Mouse (Mus musculus) CH12.LX (cell line): ENCODE data around the gene Aldh6a1. TPM values are rescaled to one million over a fixed set of nuclear protein-coding genes. Genes with fewer than 3 reads are reported as not detected.
A peak's percentile ranks its signal among the peaks of the same experiment; 100 is the strongest.

Experiments
- DNase-seq: peaks from one replicate; pipeline ENCODE4 v3.0.0-alpha.2; 2013; ENCODE audit errors: extremely low read depth
- H3K27ac ChIP-seq: 2 replicates; pipeline ENCODE4 v1.5.1; 2012; ENCODE audit warnings: low read depth, mild to moderate bottlenecking, control low read depth, moderate library complexity; ENCODE audit not compliant: insufficient read depth
- H3K27me3 ChIP-seq: replicated peaks from 2 replicates; pipeline ENCODE3; 2012; ENCODE audit warnings: inconsistent platforms
- H3K36me3 ChIP-seq, 2 experiments: replicated peaks in 1 of 2; 2 replicates each; pipeline versions ENCODE3 to v1.6.1; 2012; ENCODE audit warnings: inconsistent platforms in 1 of 2, low read length in 1 of 2, mild to moderate bottlenecking in 1 of 2, mixed read lengths in 1 of 2, moderate library complexity in 1 of 2; ENCODE audit not compliant: control insufficient read depth in 1 of 2, insufficient read depth in 1 of 2
- H3K4me1 ChIP-seq, 2 experiments: 2 replicates each; pipeline ENCODE4 v1.6.1; 2012; ENCODE audit warnings: inconsistent platforms in 1 of 2, moderate library complexity in 1 of 2; ENCODE audit not compliant: insufficient read depth in 2 of 2, control insufficient read depth in 1 of 2
- H3K4me2 ChIP-seq: 2 replicates; pipeline ENCODE4 v1.6.1; 2012; ENCODE audit warnings: low read depth, mild to moderate bottlenecking, control low read depth; ENCODE audit not compliant: poor library complexity, insufficient read depth, severe bottlenecking
- H3K4me3 ChIP-seq, 3 experiments: fragments of 150-350 bp in 1 of 3; sonication (generic) in 1 of 3; replicated peaks in 1 of 3; 2 replicates each; pipeline versions ENCODE3 to v1.5.1; 2011 to 2012; ENCODE audit warnings: low read depth in 2 of 3, low read length in 2 of 3, mild to moderate bottlenecking in 2 of 3, moderate library complexity in 2 of 3, control low read depth in 1 of 3, improper control_type of control experiment in 1 of 3, inconsistent platforms in 1 of 3, mixed read lengths in 1 of 3; ENCODE audit not compliant: poor library complexity in 1 of 3
- H3K79me2 ChIP-seq: replicated peaks from 2 replicates; pipeline ENCODE4 v1.6.1; 2012; ENCODE audit warnings: mild to moderate bottlenecking, moderate library complexity; ENCODE audit not compliant: control insufficient read depth, poor library complexity, insufficient read depth, severe bottlenecking; ENCODE audit errors: extremely low read depth
- H3K9ac ChIP-seq: 2 replicates; pipeline ENCODE4 v1.6.1; 2012; ENCODE audit warnings: low read depth, mild to moderate bottlenecking, control low read depth, moderate library complexity; ENCODE audit not compliant: insufficient read depth
- H3K9me3 ChIP-seq: replicated peaks from 2 replicates; pipeline ENCODE3; 2012; ENCODE audit warnings: low read length, inconsistent platforms, mixed read lengths
- BHLHE40 ChIP-seq: IDR thresholded peaks from 2 replicates; pipeline ENCODE4 v1.6.1; 2011; ENCODE audit warnings: mild to moderate bottlenecking, low read depth, low read length, improper control_type of control experiment
- CHD1 ChIP-seq: IDR thresholded peaks from 2 replicates; pipeline ENCODE4 v1.6.1; 2012; ENCODE audit warnings: low read depth, low read length, improper control_type of control experiment, inconsistent platforms
- CHD2 ChIP-seq: IDR thresholded peaks from 2 replicates; pipeline ENCODE4 v1.6.1; 2011; ENCODE audit warnings: low read length, improper control_type of control experiment
- CTCF ChIP-seq, 2 experiments: IDR thresholded peaks in 1 of 2; conservative IDR thresholded peaks in 1 of 2; 2 replicates each; pipeline ENCODE4 v1.5.1; 2011 to 2012; ENCODE audit warnings: low read depth in 2 of 2, low read length in 2 of 2, improper control_type of control experiment in 1 of 2, inconsistent platforms in 1 of 2, mild to moderate bottlenecking in 1 of 2, moderate library complexity in 1 of 2
- E2F4 ChIP-seq: IDR thresholded peaks from 2 replicates; pipeline ENCODE4 v1.6.1; 2011; ENCODE audit warnings: low read depth, low read length, improper control_type of control experiment; ENCODE audit not compliant: insufficient replicate concordance
- ELF1 ChIP-seq: IDR thresholded peaks from 2 replicates; pipeline ENCODE4 v1.6.1; 2014; ENCODE audit warnings: low read depth, mild to moderate bottlenecking, inconsistent platforms, low read length, improper control_type of control experiment
- EP300 ChIP-seq: IDR thresholded peaks from 2 replicates; pipeline ENCODE4 v1.6.1; 2011; ENCODE audit warnings: low read length, improper control_type of control experiment
- ETS1 ChIP-seq: conservative IDR thresholded peaks from 2 replicates; pipeline ENCODE4 v1.6.1; 2012; ENCODE audit warnings: low read depth, mild to moderate bottlenecking, inconsistent platforms, low read length, improper control_type of control experiment, moderate library complexity
- GABPA ChIP-seq: IDR thresholded peaks from 2 replicates; pipeline ENCODE4 v1.6.1; 2012; ENCODE audit warnings: low read depth, low read length, improper control_type of control experiment, inconsistent platforms; ENCODE audit not compliant: insufficient replicate concordance
- HCFC1 ChIP-seq: IDR thresholded peaks from 2 replicates; pipeline ENCODE4 v1.6.1; 2012; ENCODE audit warnings: low read depth, mild to moderate bottlenecking, inconsistent platforms, low read length, improper control_type of control experiment
- IRF4 ChIP-seq: IDR thresholded peaks from 2 replicates; pipeline ENCODE4 v1.6.1; 2014; ENCODE audit warnings: low read depth, mild to moderate bottlenecking, inconsistent platforms, low read length, improper control_type of control experiment
- JUND ChIP-seq: conservative IDR thresholded peaks from 2 replicates; pipeline ENCODE4 v1.6.1; 2011; ENCODE audit warnings: low read depth, low read length, improper control_type of control experiment
- KAT2A ChIP-seq: IDR thresholded peaks from 2 replicates; pipeline ENCODE4 v1.6.1; 2012; ENCODE audit warnings: low read length, improper control_type of control experiment, inconsistent platforms; ENCODE audit not compliant: insufficient replicate concordance
- MAFK ChIP-seq: IDR thresholded peaks from 2 replicates; pipeline ENCODE4 v1.6.1; 2011; ENCODE audit warnings: low read length, improper control_type of control experiment; ENCODE audit not compliant: insufficient replicate concordance
- MAX ChIP-seq: IDR thresholded peaks from 2 replicates; pipeline ENCODE4 v1.6.1; 2011; ENCODE audit warnings: low read length, improper control_type of control experiment
- MAZ ChIP-seq: IDR thresholded peaks from 2 replicates; pipeline ENCODE4 v1.6.1; 2012; ENCODE audit warnings: low read depth, mild to moderate bottlenecking, inconsistent platforms, low read length, improper control_type of control experiment, moderate library complexity
- MEF2A ChIP-seq: IDR thresholded peaks from 2 replicates; pipeline ENCODE4 v1.6.1; 2014; ENCODE audit warnings: low read depth, mild to moderate bottlenecking, inconsistent platforms, low read length, improper control_type of control experiment, borderline replicate concordance
- MXI1 ChIP-seq: IDR thresholded peaks from 2 replicates; pipeline ENCODE4 v1.6.1; 2011; ENCODE audit warnings: mild to moderate bottlenecking, low read depth, low read length, improper control_type of control experiment
- MYC ChIP-seq: IDR thresholded peaks from 2 replicates; pipeline ENCODE4 v1.6.1; 2011; ENCODE audit warnings: low read depth, mild to moderate bottlenecking, improper control_type of control experiment, low read length
- NRF1 ChIP-seq: IDR thresholded peaks from 2 replicates; pipeline ENCODE4 v1.6.1; 2014; ENCODE audit warnings: low read depth, mild to moderate bottlenecking, inconsistent platforms, low read length, improper control_type of control experiment, moderate library complexity
- POLR2A ChIP-seq: IDR thresholded peaks from 2 replicates; pipeline ENCODE4 v1.6.1; 2011; ENCODE audit warnings: low read depth, mild to moderate bottlenecking, improper control_type of control experiment, low read length
- RCOR1 ChIP-seq: conservative IDR thresholded peaks from 2 replicates; pipeline ENCODE4 v1.6.1; 2012; ENCODE audit warnings: low read depth, mild to moderate bottlenecking, inconsistent platforms, low read length, improper control_type of control experiment
- SIN3A ChIP-seq: IDR thresholded peaks from 2 replicates; pipeline ENCODE4 v1.6.1; 2012; ENCODE audit warnings: low read length, improper control_type of control experiment, inconsistent platforms
- SMC3 ChIP-seq: IDR thresholded peaks from 2 replicates; pipeline ENCODE4 v1.6.1; 2011; ENCODE audit warnings: low read depth, low read length, improper control_type of control experiment
- TCF12 ChIP-seq: IDR thresholded peaks from 2 replicates; pipeline ENCODE4 v1.6.1; 2014; ENCODE audit warnings: low read depth, mild to moderate bottlenecking, inconsistent platforms, low read length, improper control_type of control experiment
- UBTF ChIP-seq: IDR thresholded peaks from 2 replicates; pipeline ENCODE4 v1.6.1; 2012; ENCODE audit warnings: low read depth, mild to moderate bottlenecking, inconsistent platforms, low read length, improper control_type of control experiment, moderate library complexity
- USF1 ChIP-seq: IDR thresholded peaks from 2 replicates; pipeline ENCODE4 v1.6.1; 2014; ENCODE audit warnings: low read depth, mild to moderate bottlenecking, inconsistent platforms, low read length, improper control_type of control experiment
- USF2 ChIP-seq: conservative IDR thresholded peaks from 2 replicates; pipeline ENCODE4 v1.6.1; 2011; ENCODE audit warnings: low read depth, low read length, improper control_type of control experiment
- ZC3H11A ChIP-seq: IDR thresholded peaks from 2 replicates; pipeline ENCODE4 v1.6.1; 2012; ENCODE audit warnings: low read depth, mild to moderate bottlenecking, inconsistent platforms, low read length, improper control_type of control experiment
- ZMIZ1 ChIP-seq: IDR thresholded peaks from 2 replicates; pipeline ENCODE4 v1.6.1; 2012; ENCODE audit warnings: low read depth, mild to moderate bottlenecking, inconsistent platforms, low read length, improper control_type of control experiment
- ZNF384 ChIP-seq: IDR thresholded peaks from 2 replicates; pipeline ENCODE4 v1.6.1; 2012; ENCODE audit warnings: low read depth, low read length, improper control_type of control experiment, inconsistent platforms
- dilution Hi-C: fragments of 300-500 bp; cut with MboI; formaldehyde crosslinking; loops from 2 replicates; pipeline ENCODE4 v1.14.3; 2020; ENCODE audit warnings: low sequenced_read_pairs; ENCODE audit not compliant: extremely low pct_unique_long_range_greater_than_20kb, extremely low pct_ligation_motif_present
- in situ Hi-C: fragments of 300-500 bp; cut with MboI; formaldehyde crosslinking; loops from 3 replicates; pipeline ENCODE4 v1.14.3; 2019; ENCODE audit warnings: low sequenced_read_pairs, low pct_ligation_motif_present, low pct_unique_long_range_greater_than_20kb, mixed read lengths
- polyA plus RNA-seq: library from polyadenylated mRNA; unstranded; fragments of >175 nt; gene quantifications from 2 replicates; pipeline ENCODE4 v1.2.1, GENCODE M21; 2012; ENCODE audit warnings: low read depth; ENCODE audit not compliant: insufficient read length
- total RNA-seq, 2 experiments: library from RNA; depleted of rRNA; stranded (reverse); fragments of 300-350 nt in 1 of 2; fragments of >200 nt in 1 of 2; gene quantifications; 2 replicates each; pipeline ENCODE4 v1.2.3; 2012 to 2014

Gene Aldh6a1
- total and polyA plus RNA-seq, 3 experiments: 1.6 to 4.6 (median 2.2) TPM

GRCm38 (mm10) chr12:84417605-84417922 is 33.2 kb downstream of the Aldh6a1 start:
- no peaks in the 10 kb centered on the region for H3K27me3 ChIP-seq
- H3K27ac ChIP-seq: no peak overlapping the region
- H3K4me2 ChIP-seq: peak overlapping the region; percentile 59
- H3K9ac ChIP-seq: peak overlapping the region; percentile 50
- H3K4me3 ChIP-seq: peak overlapping the region; percentile 44 to 78 (median 55)
- H3K4me1 ChIP-seq: peaks cover 0 to 21% of the 10 kb centered on the region in 2 experiments; a peak in 2 of 4 replicates
- peaks cover 0 to 2% of the 10 kb centered on the region in 2 experiments for H3K36me3 ChIP-seq
- DNase-seq: no peak
- dilution Hi-C loops: no loop called here
- no peaks in the 10 kb centered on the region for H3K79me2 ChIP-seq
- H3K9me3 ChIP-seq: no peaks in the 10 kb centered on the region
- in situ Hi-C loops: no loop called here
- TF ChIP-seq CTCF (conservative IDR thresholded peaks at IDR 0.05 in 1 of 2, IDR thresholded peaks at IDR 0.05 in 1 of 2; ENCODE audit: low read depth in 2 of 2, low read length in 2 of 2): no peak
- no peak for TF ChIP-seq HCFC1
- no peak for TF ChIP-seq ETS1
- no peak for TF ChIP-seq RCOR1
- TF ChIP-seq JUND: no peak
- no peak for TF ChIP-seq EP300
- TF ChIP-seq USF1: no peak
- TF ChIP-seq CHD2: no peak
- TF ChIP-seq MAZ: no peak
- no peak for TF ChIP-seq USF2
- no peak for TF ChIP-seq GABPA
- TF ChIP-seq BHLHE40: no peak
- no peak for TF ChIP-seq MEF2A
- no peak for TF ChIP-seq MAFK

DNA sequence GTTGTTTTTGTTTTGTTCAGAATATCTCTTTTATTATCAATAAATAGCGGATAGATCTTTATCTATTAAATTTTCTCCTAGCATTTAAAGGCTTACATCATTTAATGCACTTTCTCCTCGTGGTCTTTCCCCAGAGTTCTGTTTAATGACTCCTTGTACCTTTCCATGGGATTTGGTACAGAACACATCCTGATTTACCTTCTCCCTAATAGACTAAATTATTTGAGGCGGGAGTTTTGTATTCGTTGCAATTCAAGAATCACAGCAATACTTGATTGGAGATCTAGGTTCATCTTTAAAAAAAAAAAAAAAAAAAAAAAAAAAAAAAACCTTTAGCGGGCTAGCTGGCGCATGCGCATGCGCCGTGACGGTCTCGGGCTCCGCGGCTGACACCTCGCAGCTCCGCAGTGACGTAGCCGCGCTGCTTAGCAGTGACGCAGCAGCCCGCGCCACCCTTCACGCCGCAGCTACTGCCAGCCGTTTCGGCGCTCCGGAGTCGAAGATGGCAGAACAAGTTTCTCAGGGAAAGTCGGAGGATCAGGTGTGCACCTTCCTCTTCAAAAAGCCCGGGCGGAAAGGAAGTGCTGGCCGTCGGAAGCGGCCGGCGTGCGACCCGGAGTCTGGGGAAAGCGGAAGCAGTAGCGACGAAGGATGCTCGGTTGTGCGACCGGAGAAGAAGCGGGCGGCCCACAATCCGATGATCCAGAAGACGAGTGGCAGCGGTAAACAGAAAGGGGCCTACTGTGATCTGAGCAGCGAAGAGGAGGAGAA is 33.8 kb downstream of the Aldh6a1 start, which contains the start of gene Rnf113a2:
TSS of gene Rnf113a2 (plus strand) at position 363 of the 771 bp plus-strand sequence.
- Histone ChIP-seq H3K9me3 (no peaks in the 10 kb centered on the region), H3K9ac (peak within 1 kb of the TSS; percentile 82), H3K79me2 (no peaks in the 10 kb centered on the region), H3K4me1 (peaks cover 0 to 21% of the 10 kb centered on the region in 2 experiments; a peak in 2 of 4 replicates), H3K27ac (no peak within 1 kb of the TSS), H3K4me3 (peak within 1 kb of the TSS; percentile 44 to 78 (median 55)), H3K36me3 (peaks cover 0 to 2% of the 10 kb centered on the region in 2 experiments), H3K27me3 (no peaks in the 10 kb centered on the region), H3K4me2 (peak within 1 kb of the TSS; percentile 59)
- in situ Hi-C loops (no loop called here), dilution Hi-C loops (no loop called here)
- peak; percentile 86 for DNase-seq
- TF ChIP-seq ZC3H11A (no peak), MYC (0 out of 2 replicates have a peak, but pooled peaks have one; percentile 19), SMC3 (no peak), KAT2A (0 out of 2 replicates have a peak, but pooled peaks have one; percentile 67), ELF1 (peak; percentile 79), UBTF (no peak), MAX (peak; percentile 76; the same call in 1 of the 2 replicates), MEF2A (no peak), ZMIZ1 (no peak; the same call in 1 of the 2 replicates), NRF1 (peak; percentile 91), USF2 (no peak), TCF12 (peak; percentile 71), JUND (no peak), CHD1 (no peak), IRF4 (peak; percentile 46; the same call in 1 of the 2 replicates), E2F4 (no peak; the same call in 1 of the 2 replicates), MAFK (no peak), MXI1 (peak; percentile 63; the same call in 1 of the 2 replicates), SIN3A (no peak), GABPA (0 out of 2 replicates have a peak, but pooled peaks have one; percentile 13), BHLHE40 (0 out of 2 replicates have a peak, but pooled peaks have one; percentile 37), ZNF384 (peak; percentile 100), POLR2A (peak; percentile 84)
